Mouse (Mus musculus) liver, embryonic 18 days (tissue): ENCODE results near the gene Chchd6. TPM values are rescaled to one million over a fixed set of nuclear protein-coding genes. Genes with fewer than 3 reads are reported as not detected.

Experiments
- polyA plus RNA-seq: library from polyadenylated mRNA; depleted of rRNA; stranded (reverse); fragments of >200 nt; gene quantifications from 2 replicates; pipeline ENCODE4 v1.2.3, GENCODE M21; 2012; rRNA removed

The Chchd6 gene
- 9.9 and 10.2 TPM in 2 replicates for polyA plus RNA-seq

DNA sequence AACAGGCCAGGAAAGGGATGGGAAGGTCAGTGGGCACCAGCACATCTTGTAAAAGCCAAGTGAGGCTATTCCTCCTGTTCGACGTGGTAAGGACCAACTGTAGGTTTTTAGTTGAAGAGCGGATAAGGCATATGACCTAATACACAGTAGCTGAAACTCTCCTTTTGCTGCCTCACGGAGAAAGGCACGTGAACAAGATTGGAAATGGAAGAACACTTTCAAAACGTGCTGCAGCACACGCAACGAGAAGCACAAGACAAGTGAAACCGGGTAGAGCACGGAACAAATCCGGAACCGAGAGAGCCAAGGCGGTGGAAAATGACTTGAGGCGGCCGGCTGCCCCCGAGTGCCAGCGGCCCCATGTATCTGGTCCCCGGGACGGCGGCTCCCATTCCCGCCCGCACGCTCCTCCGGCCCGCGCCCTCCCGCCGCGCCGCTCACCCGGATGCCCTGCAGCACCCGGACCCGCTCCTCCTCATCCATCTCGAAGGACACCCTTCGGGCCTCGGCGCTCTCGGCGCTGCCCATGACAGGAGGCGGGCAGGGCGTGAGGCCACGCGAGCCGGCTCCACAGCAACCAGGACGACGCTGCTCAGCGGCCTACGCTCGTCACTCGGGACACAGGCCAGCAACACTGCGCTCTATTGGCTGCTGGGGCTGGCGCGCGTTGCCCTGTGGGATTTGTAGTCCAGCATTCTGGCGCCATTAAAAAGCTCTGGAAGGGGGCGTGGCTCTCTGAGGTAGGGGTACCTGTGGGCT, at the start of gene Chchd6:
Gene Chchd6, minus strand, starts transcription at position 635 of the 759 bp plus-strand sequence.

GRCm38 (mm10) chr6:89643798-89644270, 48.4 kb upstream of the Chchd6 start, which contains the start of gene Txnrd3:
TSS of gene Txnrd3 (plus strand) at chr6:89643988.

GRCm38 (mm10) chr6:89362281-89363106, 233.0 kb downstream of the Chchd6 start, which contains the start of gene Plxna1:
TSS of gene Plxna1 (minus strand) at chr6:89362620.

Other genes with a start within 250 kb of the Chchd6 start
- gene Plxna1, start 233.0 kb downstream of the Chchd6 start, polyA plus RNA-seq: 3.1 and 3.4 TPM in 2 replicates
- 2.2 and 2.5 TPM in 2 replicates for gene Txnrd3, start 48.3 kb upstream of the Chchd6 start, polyA plus RNA-seq
- gene Vmn1r40, start 111.9 kb upstream of the Chchd6 start, polyA plus RNA-seq: not detected in 2 replicates
- not detected in 2 replicates for gene Vmn1r41, start 145.1 kb upstream of the Chchd6 start, polyA plus RNA-seq